ENCODE assay signal across 14 mouse cellular contexts in the genomic region with DNA sequence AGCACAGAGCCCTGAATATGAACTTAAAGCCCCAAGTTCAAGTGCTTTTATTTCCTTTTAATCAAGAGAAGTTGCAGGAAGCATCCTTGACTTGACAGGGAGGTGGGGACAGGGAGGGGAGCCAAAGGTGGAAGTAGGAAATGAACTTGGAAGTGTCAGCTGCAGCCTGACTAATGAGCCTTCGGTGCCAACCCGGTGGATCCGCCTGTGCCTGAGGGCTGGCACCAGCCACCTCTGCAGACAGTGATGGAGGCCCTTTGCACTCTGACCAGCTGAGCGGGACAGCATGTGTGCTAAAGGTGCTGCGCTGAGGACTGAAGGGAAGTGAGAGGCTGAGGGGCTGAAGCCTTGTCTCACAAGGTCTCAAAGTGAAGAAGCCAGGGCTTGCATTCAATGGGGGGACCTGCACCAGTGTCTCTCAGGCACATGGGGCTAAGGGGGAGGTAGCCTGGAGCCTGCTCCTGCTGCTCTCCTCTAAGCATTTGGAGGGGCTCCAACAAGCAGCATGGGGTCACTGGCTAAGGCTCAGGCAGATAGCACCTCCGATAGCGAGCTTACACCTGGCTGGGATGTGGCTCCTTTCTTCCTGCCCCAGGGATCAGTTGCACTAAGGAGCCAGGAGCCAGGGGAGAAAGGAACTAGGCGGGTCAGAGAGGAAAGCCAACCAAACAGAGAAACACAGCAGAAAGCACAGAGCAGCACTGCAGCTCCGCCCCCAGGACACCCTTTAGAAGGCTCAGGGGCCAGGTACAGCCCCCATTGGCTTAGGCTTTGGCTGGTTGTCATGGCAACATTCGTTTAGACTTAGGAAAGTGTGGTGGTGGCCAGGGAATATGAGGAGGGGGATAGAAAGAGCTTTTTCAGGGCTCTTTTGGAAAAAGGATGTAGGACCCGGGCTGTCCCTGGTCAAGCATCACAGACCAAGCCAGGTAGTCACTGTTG. TPM values are rescaled to one million over a fixed set of nuclear protein-coding genes. Genes with fewer than 3 reads are reported as not detected.
DNase-seq lines count a peak whose midpoint lies in the region; ATAC-seq lines count a peak whose summit lies in the region.
"Had no signal": no experiment of that assay in that cellular context is flagged by ENCODE, and none has a peak within 500 bp of the region (broad histone marks: within the 10 kb centered on the region; RNA-seq: fewer than 3 reads in every experiment).

No protein-coding gene starts in this region.

- H3K4me2 ChIP-seq in kidney, embryonic 16.5 days (replicated peaks; ENCODE audit: low read depth, low read length): no peak overlapping the region
- no peak overlapping the region for H3K4me2 ChIP-seq in hindbrain, embryonic 16.5 days (ENCODE audit: low read length)
- peak overlapping the region; percentile 15; the same call in 1 of the 2 replicates for H3K4me2 ChIP-seq in midbrain, embryonic 14.5 days (ENCODE audit: low read length)

- no peak overlapping the region for H3K4me3 ChIP-seq in kidney, embryonic 16.5 days (ENCODE audit: low read length)
- H3K4me3 ChIP-seq in hindbrain, embryonic 16.5 days (ENCODE audit: low read length): no peak overlapping the region
- H3K4me3 ChIP-seq in midbrain, embryonic 14.5 days (replicated peaks; ENCODE audit: low read depth, low read length): no peak overlapping the region
- H3K4me3 ChIP-seq: megakaryocyte, embryonic 14.5 days had no signal

- no peaks in the 10 kb centered on the region for H3K4me1 ChIP-seq in kidney, embryonic 16.5 days (ENCODE audit: insufficient read depth, low read length)
- H3K4me1 ChIP-seq in hindbrain, embryonic 16.5 days (ENCODE audit: control insufficient read depth, insufficient read depth, low read depth, low read length): peaks cover 14% of the 10 kb centered on the region
- peaks cover 20% of the 10 kb centered on the region for H3K4me1 ChIP-seq in midbrain, embryonic 14.5 days (ENCODE audit: control insufficient read depth, insufficient read depth, low read length)
- H3K4me1 ChIP-seq: megakaryocyte, embryonic 14.5 days had no signal

- 30% methylated on average over 11 of the region's 11 CpGs for WGBS in kidney, embryonic 16.5 days
- WGBS in hindbrain, embryonic 16.5 days: 24% methylated on average over 11 of the region's 11 CpGs
- 28% methylated on average over 11 of the region's 11 CpGs for WGBS in midbrain, embryonic 14.5 days

- no peak for ATAC-seq in kidney, embryonic 16.5 days (ENCODE audit: low FRiP score, low TSS enrichment)
- peak; percentile 50; the same call in 1 of the 2 replicates for ATAC-seq in hindbrain, embryonic 16.5 days
- ATAC-seq in midbrain, embryonic 14.5 days (ENCODE audit: low FRiP score, low TSS enrichment): no peak

- peak; percentile 14 for DNase-seq in adrenal gland, adult 8-10 months
- no peak for DNase-seq in adrenal gland, postnatal 4 days (ENCODE audit: low spot score in 2 of 2)
- DNase-seq in kidney, adult 18-20 months: peak; percentile 37
- DNase-seq in midbrain, embryonic 14.5 days: peak; percentile 68
- no peak for DNase-seq in layer of hippocampus, postnatal 14 days (ENCODE audit: low spot score in 2 of 2)
- DNase-seq in layer of hippocampus, adult 11-12 months (ENCODE audit: low spot score): no peak
- DNase-seq: cerebellum, adult 9-11 months; heart, postnatal 10 days; lung, adult 2 months had no signal

- H3K27me3 ChIP-seq in kidney, embryonic 16.5 days (ENCODE audit: insufficient read depth, low read length): no peaks in the 10 kb centered on the region; the same call in 1 of the 2 replicates
- H3K27me3 ChIP-seq in hindbrain, embryonic 16.5 days (replicated peaks; ENCODE audit: control insufficient read depth, insufficient read depth, low read length): no peaks in the 10 kb centered on the region
- no peaks in the 10 kb centered on the region for H3K27me3 ChIP-seq in midbrain, embryonic 14.5 days (ENCODE audit: control insufficient read depth, insufficient read depth, low read length)

- no peaks in the 10 kb centered on the region for H3K9me3 ChIP-seq in kidney, embryonic 16.5 days (ENCODE audit: low read length)
- H3K9me3 ChIP-seq in hindbrain, embryonic 16.5 days (ENCODE audit: control insufficient read depth, low read length): no peaks in the 10 kb centered on the region
- H3K9me3 ChIP-seq in midbrain, embryonic 14.5 days (ENCODE audit: control insufficient read depth, low read length): no peaks in the 10 kb centered on the region
- H3K9me3 ChIP-seq: megakaryocyte, embryonic 14.5 days had no signal

- no peak overlapping the region for H3K9ac ChIP-seq in kidney, embryonic 16.5 days (replicated peaks; ENCODE audit: low read length)
- no peak overlapping the region for H3K9ac ChIP-seq in hindbrain, embryonic 16.5 days (ENCODE audit: low read depth, low read length)
- no peak overlapping the region for H3K9ac ChIP-seq in midbrain, embryonic 14.5 days (replicated peaks; ENCODE audit: low read length)

- no peaks in the 10 kb centered on the region for H3K36me3 ChIP-seq in kidney, embryonic 16.5 days (ENCODE audit: insufficient read depth, low read length)
- no peaks in the 10 kb centered on the region for H3K36me3 ChIP-seq in hindbrain, embryonic 16.5 days (ENCODE audit: control insufficient read depth, insufficient read depth, low read length)
- no peaks in the 10 kb centered on the region for H3K36me3 ChIP-seq in midbrain, embryonic 14.5 days (ENCODE audit: control insufficient read depth, insufficient read depth, low read length)
- H3K36me3 ChIP-seq: G1E had no signal

- no peak overlapping the region for H3K27ac ChIP-seq in kidney, embryonic 16.5 days (ENCODE audit: low read length)
- no peak overlapping the region for H3K27ac ChIP-seq in hindbrain, embryonic 16.5 days (ENCODE audit: low read depth, low read length)
- H3K27ac ChIP-seq in midbrain, embryonic 14.5 days (replicated peaks; ENCODE audit: low read depth, low read length): no peak overlapping the region

RNA-seq across cellular contexts. Expression of a gene that starts 33.1 kb away (rescaled TPM):
- total RNA-seq in adrenal gland, adult 8-10 months (2022): under 1 TPM; 0.52 to 0.64 (median 0.60) TPM
- total RNA-seq in adrenal gland, postnatal 4 days (2021): under 1 TPM; 0.79 to 0.81 TPM
- polyA plus RNA-seq in kidney, embryonic 16.5 days (2015; fragmentation: Nextera tagmentation; extraction: Ambion mirVana): 0.11 and 0.12 TPM in 2 replicates
- polyA plus RNA-seq in hindbrain, embryonic 16.5 days (2015; fragmentation: Nextera tagmentation; extraction: Ambion mirVana): 5.2 and 5.5 TPM in 2 replicates
- 4.5 and 4.9 TPM in 2 replicates for polyA plus RNA-seq in midbrain, embryonic 14.5 days (2014; fragmentation: Nextera tagmentation; extraction: Ambion mirVana)
- total RNA-seq in layer of hippocampus, postnatal 14 days (2021): 10 to 100 TPM; 19.4 to 24.6 TPM
- polyA plus RNA-seq: G1E; limb, embryonic 11.5 days had no signal

Comparison
In these comparisons a context has a peak if more than half of its experiments do, and no peak if none do; other contexts are left out.
1. DNase-seq: peak in adrenal gland, adult 8-10 months (single experiment), kidney, adult 18-20 months (single experiment) and midbrain, embryonic 14.5 days (single experiment); none in adrenal gland, postnatal 4 days (0 of 2), layer of hippocampus, postnatal 14 days (0 of 2) and layer of hippocampus, adult 11-12 months (single experiment).
2. RNA of a gene that starts 33.1 kb away (total RNA-seq): 19.4 to 24.6 TPM in layer of hippocampus, postnatal 14 days; 0.79 to 0.81 TPM in adrenal gland, postnatal 4 days and 0.52 to 0.64 TPM in adrenal gland, adult 8-10 months; every median in the first group is over 10 times any median in the second.